Mouse (Mus musculus): ENCODE measurements around the gene Cops6. TPM values are rescaled to one million over a fixed set of nuclear protein-coding genes. Genes with fewer than 3 reads are reported as not detected.

The Cops6 gene
- polyA plus RNA-seq, 1 experiment from 2014 or later: 272 TPM

- Histone ChIP-seq H3K4me1 (ENCODE audit: control insufficient read depth, insufficient read depth, low read length) (no peaks in the 10 kb centered on the region), H3K36me3 (replicated peaks; ENCODE audit: control insufficient read depth, insufficient read depth, low read depth, low read length) (peaks cover 4% of the 10 kb centered on the region; the same call in 1 of the 2 replicates), H3K4me3 (ENCODE audit: low read depth, low read length) (peak overlapping the region; percentile 68), H3K4me2 (ENCODE audit: low read depth, low read length) (peak overlapping the region; percentile 96), H3K9me3 (replicated peaks; ENCODE audit: control insufficient read depth, low read length) (no peaks in the 10 kb centered on the region), H3K27me3 (ENCODE audit: control insufficient read depth, insufficient read depth, low read length) (no peaks in the 10 kb centered on the region), H3K27ac (replicated peaks; ENCODE audit: low read depth, low read length) (peak overlapping the region; percentile 31; the same call in 1 of the 2 replicates), H3K9ac (replicated peaks; ENCODE audit: low read length) (peak overlapping the region; percentile 89)
- ATAC-seq (replicated peaks; ENCODE audit: insufficient number of reproducible peaks, low FRiP score, low TSS enrichment, low read depth): peak; percentile 36
- peak; percentile 37 for DNase-seq (ENCODE audit: low spot score)
- WGBS: 2% methylated on average over 29 of the region's 29 CpGs
Measured at GRCm38 (mm10) chr5:138194755-138195345, 34.0 kb downstream of the Cops6 start.

GRCm38 (mm10) chr5:138195463-138195862, 34.6 kb downstream of the Cops6 start:
- Histone ChIP-seq H3K9me3 (replicated peaks; ENCODE audit: control insufficient read depth, low read length) (no peaks in the 10 kb centered on the region), H3K27ac (replicated peaks; ENCODE audit: low read depth, low read length) (no peak overlapping the region), H3K36me3 (replicated peaks; ENCODE audit: control insufficient read depth, insufficient read depth, low read depth, low read length) (no peaks in the 10 kb centered on the region), H3K4me1 (ENCODE audit: control insufficient read depth, insufficient read depth, low read length) (no peaks in the 10 kb centered on the region), H3K9ac (replicated peaks; ENCODE audit: low read length) (no peak overlapping the region; the same call in 1 of the 2 replicates), H3K4me3 (ENCODE audit: low read depth, low read length) (no peak overlapping the region), H3K27me3 (ENCODE audit: control insufficient read depth, insufficient read depth, low read length) (no peaks in the 10 kb centered on the region), H3K4me2 (ENCODE audit: low read depth, low read length) (no peak overlapping the region; the same call in 1 of the 2 replicates)
- no peak for ATAC-seq (replicated peaks; ENCODE audit: insufficient number of reproducible peaks, low FRiP score, low TSS enrichment, low read depth)
- no peak for DNase-seq (ENCODE audit: low spot score)
- WGBS: 75% methylated on average over 7 of the region's 7 CpGs

- DNase-seq (ENCODE audit: low spot score): peak; percentile 25
- Histone ChIP-seq H3K4me2 (ENCODE audit: low read depth, low read length) (no peak overlapping the region), H3K4me1 (ENCODE audit: control insufficient read depth, insufficient read depth, low read length) (no peaks in the 10 kb centered on the region), H3K27me3 (ENCODE audit: control insufficient read depth, insufficient read depth, low read length) (no peaks in the 10 kb centered on the region), H3K4me3 (ENCODE audit: low read depth, low read length) (no peak overlapping the region), H3K27ac (replicated peaks; ENCODE audit: low read depth, low read length) (no peak overlapping the region), H3K9me3 (replicated peaks; ENCODE audit: control insufficient read depth, low read length) (no peaks in the 10 kb centered on the region), H3K9ac (replicated peaks; ENCODE audit: low read length) (no peak overlapping the region), H3K36me3 (replicated peaks; ENCODE audit: control insufficient read depth, insufficient read depth, low read depth, low read length) (no peaks in the 10 kb centered on the region)
- 13% methylated on average over 1 of the region's 1 CpGs for WGBS
- no peak for ATAC-seq (replicated peaks; ENCODE audit: insufficient number of reproducible peaks, low FRiP score, low TSS enrichment, low read depth)
Measured at GRCm38 (mm10) chr5:138199576-138199975, 38.7 kb downstream of the Cops6 start.

GRCm38 (mm10) chr5:138202086-138202485, 41.2 kb downstream of the Cops6 start:
- Histone ChIP-seq H3K27ac (replicated peaks; ENCODE audit: low read depth, low read length) (no peak overlapping the region), H3K4me2 (ENCODE audit: low read depth, low read length) (no peak overlapping the region), H3K4me3 (ENCODE audit: low read depth, low read length) (no peak overlapping the region), H3K36me3 (replicated peaks; ENCODE audit: control insufficient read depth, insufficient read depth, low read depth, low read length) (no peaks in the 10 kb centered on the region), H3K4me1 (ENCODE audit: control insufficient read depth, insufficient read depth, low read length) (no peaks in the 10 kb centered on the region), H3K27me3 (ENCODE audit: control insufficient read depth, insufficient read depth, low read length) (no peaks in the 10 kb centered on the region), H3K9me3 (replicated peaks; ENCODE audit: control insufficient read depth, low read length) (no peaks in the 10 kb centered on the region), H3K9ac (replicated peaks; ENCODE audit: low read length) (no peak overlapping the region)
- DNase-seq (ENCODE audit: low spot score): no peak
- WGBS: 84% methylated on average over 3 of the region's 3 CpGs
- no peak for ATAC-seq (replicated peaks; ENCODE audit: insufficient number of reproducible peaks, low FRiP score, low TSS enrichment, low read depth)

GRCm38 (mm10) chr5:138207253-138207652, 46.4 kb downstream of the Cops6 start:
- ATAC-seq (replicated peaks; ENCODE audit: insufficient number of reproducible peaks, low FRiP score, low TSS enrichment, low read depth): no peak
- WGBS: 82% methylated on average over 1 of the region's 1 CpGs
- no peak overlapping the region for H3K4me2 ChIP-seq (ENCODE audit: low read depth, low read length)

GRCm38 (mm10) chr5:138207873-138208272, 47.0 kb downstream of the Cops6 start:
- no peak for ATAC-seq (replicated peaks; ENCODE audit: insufficient number of reproducible peaks, low FRiP score, low TSS enrichment, low read depth)
- no peak overlapping the region for H3K27ac ChIP-seq (replicated peaks; ENCODE audit: low read depth, low read length)
- 85% methylated on average over 4 of the region's 4 CpGs for WGBS
- H3K4me2 ChIP-seq (ENCODE audit: low read depth, low read length): no peak overlapping the region
- no peaks in the 10 kb centered on the region for H3K27me3 ChIP-seq (ENCODE audit: control insufficient read depth, insufficient read depth, low read length)
- no peak overlapping the region for H3K9ac ChIP-seq (replicated peaks; ENCODE audit: low read length)
- no peaks in the 10 kb centered on the region for H3K9me3 ChIP-seq (replicated peaks; ENCODE audit: control insufficient read depth, low read length)
- H3K36me3 ChIP-seq (replicated peaks; ENCODE audit: control insufficient read depth, insufficient read depth, low read depth, low read length): no peaks in the 10 kb centered on the region
- no peak for DNase-seq (ENCODE audit: low spot score)
- H3K4me3 ChIP-seq (ENCODE audit: low read depth, low read length): no peak overlapping the region
- no peaks in the 10 kb centered on the region for H3K4me1 ChIP-seq (ENCODE audit: control insufficient read depth, insufficient read depth, low read length)

More at GRCm38 (mm10) chr5:138207253-138207652, 46.4 kb downstream of the Cops6 start:
- H3K4me3 ChIP-seq (ENCODE audit: low read depth, low read length): no peak overlapping the region
- H3K36me3 ChIP-seq (replicated peaks; ENCODE audit: control insufficient read depth, insufficient read depth, low read depth, low read length): no peaks in the 10 kb centered on the region
- H3K9me3 ChIP-seq (replicated peaks; ENCODE audit: control insufficient read depth, low read length): no peaks in the 10 kb centered on the region
- H3K27me3 ChIP-seq (ENCODE audit: control insufficient read depth, insufficient read depth, low read length): no peaks in the 10 kb centered on the region
- H3K27ac ChIP-seq (replicated peaks; ENCODE audit: low read depth, low read length): no peak overlapping the region
- DNase-seq (ENCODE audit: low spot score): no peak
- H3K9ac ChIP-seq (replicated peaks; ENCODE audit: low read length): no peak overlapping the region
- no peaks in the 10 kb centered on the region for H3K4me1 ChIP-seq (ENCODE audit: control insufficient read depth, insufficient read depth, low read length)

MicroRNAs encoded within 50 kb of the gene (microRNA counts, 519-probe panel; counts per million panel counts)
- microRNA mmu-miR-106b: 5,199 counts per million, percentile 90 among the panel's probes with 10 or more counts
- 6,255 counts per million, percentile 97 among the panel's probes with 10 or more counts for microRNA mmu-miR-25
- microRNA mmu-miR-93: 5,155 counts per million, percentile 88 among the panel's probes with 10 or more counts

Small RNA genes lying within 50 kb of the gene (microRNA-seq; reads per million reads assigned to microRNA genes)
- 13,349 reads per million, percentile 95 among the genes with 10 or more reads in this experiment for gene Mir106b (ENCODE audit: borderline number of aligned reads)
- 1,044 reads per million, percentile 72 among the genes with 10 or more reads in this experiment for gene Mir25 (ENCODE audit: borderline number of aligned reads)
- 16,929 reads per million, percentile 97 among the genes with 10 or more reads in this experiment for gene Mir93 (ENCODE audit: borderline number of aligned reads)

Other genes starting within 250 kb of the Cops6 start
- not detected in 2 replicates for gene Cyp3a13, start 239.5 kb upstream of the Cops6 start, polyA plus RNA-seq (2014; fragmentation: Nextera tagmentation; extraction: Ambion mirVana)
- 0.29 TPM in 1 of 2 replicates, not detected in the other for gene Gjc3, start 198.0 kb upstream of the Cops6 start, polyA plus RNA-seq (2014; fragmentation: Nextera tagmentation; extraction: Ambion mirVana)
- gene Azgp1, start 179.6 kb upstream of the Cops6 start, polyA plus RNA-seq (2014; fragmentation: Nextera tagmentation; extraction: Ambion mirVana): not detected in 2 replicates
- not detected in 2 replicates for gene Smok3a, start 139.8 kb upstream of the Cops6 start, polyA plus RNA-seq (2014; fragmentation: Nextera tagmentation; extraction: Ambion mirVana)
- gene Smok3b, start 139.6 kb upstream of the Cops6 start, polyA plus RNA-seq (2014; fragmentation: Nextera tagmentation; extraction: Ambion mirVana): not detected in 2 replicates
- gene Smok3c, start 107.9 kb upstream of the Cops6 start, polyA plus RNA-seq (2014; fragmentation: Nextera tagmentation; extraction: Ambion mirVana): not detected in 2 replicates
- 37.6 and 40.1 TPM in 2 replicates for gene Zkscan1, start 76.0 kb upstream of the Cops6 start, polyA plus RNA-seq (2014; fragmentation: Nextera tagmentation; extraction: Ambion mirVana)
- 97.3 and 110 TPM in 2 replicates for gene Zscan21, start 44.2 kb upstream of the Cops6 start, polyA plus RNA-seq (2014; fragmentation: Nextera tagmentation; extraction: Ambion mirVana)
- 16.3 and 16.4 TPM in 2 replicates for gene Zfp113, start 5.3 kb upstream of the Cops6 start, polyA plus RNA-seq (2014; fragmentation: Nextera tagmentation; extraction: Ambion mirVana)
- gene Ap4m1, start 10.9 kb downstream of the Cops6 start, polyA plus RNA-seq (2014; fragmentation: Nextera tagmentation; extraction: Ambion mirVana): 15.9 and 19.7 TPM in 2 replicates
- gene Mcm7, start 11.4 kb downstream of the Cops6 start, polyA plus RNA-seq (2014; fragmentation: Nextera tagmentation; extraction: Ambion mirVana): 303 and 307 TPM in 2 replicates
- gene Taf6, start 26.4 kb downstream of the Cops6 start, polyA plus RNA-seq (2014; fragmentation: Nextera tagmentation; extraction: Ambion mirVana): 120 and 125 TPM in 2 replicates
- 56.4 and 61.6 TPM in 2 replicates for gene Cnpy4, start 26.4 kb downstream of the Cops6 start, polyA plus RNA-seq (2014; fragmentation: Nextera tagmentation; extraction: Ambion mirVana)
- 8.1 and 8.6 TPM in 2 replicates for gene Mblac1, start 33.2 kb downstream of the Cops6 start, polyA plus RNA-seq (2014; fragmentation: Nextera tagmentation; extraction: Ambion mirVana)
- not detected in 2 replicates for gene Nxpe5, start 64.8 kb downstream of the Cops6 start, polyA plus RNA-seq (2014; fragmentation: Nextera tagmentation; extraction: Ambion mirVana)
- gene Lamtor4, start 94.4 kb downstream of the Cops6 start, polyA plus RNA-seq (2014; fragmentation: Nextera tagmentation; extraction: Ambion mirVana): 36.8 and 42.9 TPM in 2 replicates
- 3.9 and 4.6 TPM in 2 replicates for gene BC037034, start 103.0 kb downstream of the Cops6 start, polyA plus RNA-seq (2014; fragmentation: Nextera tagmentation; extraction: Ambion mirVana)
- 4.0 and 5.4 TPM in 2 replicates for gene Gal3st4, start 111.8 kb downstream of the Cops6 start, polyA plus RNA-seq (2014; fragmentation: Nextera tagmentation; extraction: Ambion mirVana)
- gene Gm43720, start 118.9 kb downstream of the Cops6 start, polyA plus RNA-seq (2014; fragmentation: Nextera tagmentation; extraction: Ambion mirVana): 0.03 TPM in 1 of 2 replicates, not detected in the other
- 10.8 and 11.9 TPM in 2 replicates for gene Gpc2, start 118.9 kb downstream of the Cops6 start, polyA plus RNA-seq (2014; fragmentation: Nextera tagmentation; extraction: Ambion mirVana)
- 4.0 and 5.8 TPM in 2 replicates for gene Stag3, start 119.2 kb downstream of the Cops6 start, polyA plus RNA-seq (2014; fragmentation: Nextera tagmentation; extraction: Ambion mirVana)
- gene Pvrig, start 180.9 kb downstream of the Cops6 start, polyA plus RNA-seq (2014; fragmentation: Nextera tagmentation; extraction: Ambion mirVana): not detected in 2 replicates